In the genomic region with DNA sequence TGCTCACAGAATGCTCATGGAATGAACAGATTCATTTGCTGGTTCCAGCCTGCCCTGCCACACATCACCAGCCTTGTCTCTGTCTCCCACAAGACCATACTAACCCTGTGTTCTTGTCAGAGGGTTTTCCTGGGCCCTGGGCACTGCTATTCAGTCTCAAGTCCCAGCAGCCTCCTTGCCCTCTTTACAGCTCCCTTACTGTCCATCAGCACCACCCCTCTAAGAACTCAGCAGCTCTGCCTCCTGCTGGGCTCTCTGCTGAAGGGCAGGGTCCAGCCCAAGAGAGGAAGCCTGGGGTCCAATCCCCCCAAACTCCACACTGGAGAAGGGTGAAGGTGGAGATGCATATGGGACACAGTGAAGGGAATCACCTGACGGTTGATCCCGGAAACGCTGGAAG, we compare ENCODE assay signal across 12 mouse cellular contexts. TPM values are rescaled to one million over a fixed set of nuclear protein-coding genes. Genes with fewer than 3 reads are reported as not detected.
A peak's percentile ranks its signal among the peaks of the same experiment; 100 is the strongest.
DNase-seq lines count a peak whose midpoint lies in the region; ATAC-seq and TF ChIP-seq lines count a peak whose summit lies in the region.
"Had no signal": no experiment of that assay in that cellular context is flagged by ENCODE, and none has a peak within 500 bp of the region (broad histone marks: within the 10 kb centered on the region; RNA-seq: fewer than 3 reads in every experiment).

No protein-coding gene starts in this region.

- no peak overlapping the region for H3K9ac ChIP-seq in liver, adult 2 months (ENCODE audit: low read depth, low read length)
- no peak overlapping the region for H3K9ac ChIP-seq in embryonic facial prominence, embryonic 11.5 days (replicated peaks; ENCODE audit: low read length)
- H3K9ac ChIP-seq in hindbrain, embryonic 11.5 days (ENCODE audit: low read depth, low read length) = peak overlapping the region; percentile 45
- no peak overlapping the region for H3K9ac ChIP-seq in midbrain, embryonic 15.5 days
- H3K9ac ChIP-seq: embryonic facial prominence, embryonic 15.5 days had no signal

- peaks cover 4% of the 10 kb centered on the region; the same call in 1 of the 2 replicates for H3K79me2 ChIP-seq in liver, adult 2 months (ENCODE audit: control insufficient read depth, insufficient read depth, low read length)

- TF ChIP-seq POLR2A in liver, adult 2 months (IDR thresholded peaks at IDR 0.05; ENCODE audit: extremely low read depth, insufficient read depth, low read length) = no peak

- peak; percentile 24; the same call in 1 of the 2 replicates for TF ChIP-seq CTCF in liver, adult 2 months (IDR thresholded peaks at IDR 0.05; ENCODE audit: low read depth, low read length)

- no peak for ATAC-seq in embryonic facial prominence, embryonic 11.5 days (replicated peaks; ENCODE audit: insufficient number of reproducible peaks, low FRiP score, low TSS enrichment, low read depth)
- peak; percentile 39 for ATAC-seq in hindbrain, embryonic 11.5 days (ENCODE audit: low FRiP score)
- ATAC-seq in midbrain, embryonic 15.5 days (replicated peaks) = 0 out of 2 replicates have a peak, but pooled peaks have one; percentile 25
- ATAC-seq: Patski had no signal

- H3K27me3 ChIP-seq in liver, adult 2 months (ENCODE audit: control insufficient read depth, insufficient read depth, low read length) = no peaks in the 10 kb centered on the region
- no peaks in the 10 kb centered on the region for H3K27me3 ChIP-seq in embryonic facial prominence, embryonic 11.5 days (ENCODE audit: control insufficient read depth, insufficient read depth, low read length)
- H3K27me3 ChIP-seq in hindbrain, embryonic 11.5 days (ENCODE audit: control insufficient read depth, insufficient read depth, low read length) = no peaks in the 10 kb centered on the region
- no peaks in the 10 kb centered on the region for H3K27me3 ChIP-seq in midbrain, embryonic 15.5 days (replicated peaks)
- H3K27me3 ChIP-seq in limb, embryonic 10.5 days (ENCODE audit: low read depth, poor library complexity, severe bottlenecking) = peaks cover 9% of the 10 kb centered on the region; the same call in 1 of the 2 replicates
- H3K27me3 ChIP-seq: embryonic facial prominence, embryonic 15.5 days; Patski had no signal

- no peak for DNase-seq in liver, adult 2 months (ENCODE audit: extremely low read depth, low read depth, low spot score)
- DNase-seq in liver = no peak
- DNase-seq in embryonic facial prominence, embryonic 11.5 days (ENCODE audit: low spot score) = peak; percentile 38
- DNase-seq in hindbrain, embryonic 11.5 days (ENCODE audit: low spot score) = peak; percentile 39
- DNase-seq in limb, embryonic 10.5 days (ENCODE audit: low spot score) = no peak
- DNase-seq in urinary bladder, adult 2 months (ENCODE audit: low spot score) = no peak
- DNase-seq: thymus, adult 2 months had no signal

- WGBS in liver, adult 2 months = 88% methylated on average over 3 of the region's 3 CpGs
- WGBS in embryonic facial prominence, embryonic 11.5 days = 68% methylated on average over 3 of the region's 3 CpGs
- 69% methylated on average over 3 of the region's 3 CpGs for WGBS in hindbrain, embryonic 11.5 days
- 51% methylated on average over 3 of the region's 3 CpGs for WGBS in midbrain, embryonic 15.5 days
- 64% methylated on average over 3 of the region's 3 CpGs for WGBS in limb, embryonic 10.5 days

- no peak overlapping the region for H3K4me3 ChIP-seq in liver, adult 2 months (ENCODE audit: insufficient read depth, low read depth, low read length)
- no peak overlapping the region for H3K4me3 ChIP-seq in embryonic facial prominence, embryonic 11.5 days (ENCODE audit: low read depth, low read length)
- H3K4me3 ChIP-seq in hindbrain, embryonic 11.5 days (ENCODE audit: low read depth, low read length) = no peak overlapping the region
- no peak overlapping the region for H3K4me3 ChIP-seq in midbrain, embryonic 15.5 days
- H3K4me3 ChIP-seq in limb, embryonic 10.5 days = no peak overlapping the region
- H3K4me3 ChIP-seq: embryonic facial prominence, embryonic 15.5 days had no signal

- H3K4me2 ChIP-seq in embryonic facial prominence, embryonic 11.5 days (ENCODE audit: low read depth, low read length) = no peak overlapping the region
- H3K4me2 ChIP-seq in hindbrain, embryonic 11.5 days (replicated peaks; ENCODE audit: low read depth, low read length) = no peak overlapping the region
- H3K4me2 ChIP-seq in midbrain, embryonic 15.5 days = no peak overlapping the region
- H3K4me2 ChIP-seq: embryonic facial prominence, embryonic 15.5 days had no signal

- no peaks in the 10 kb centered on the region for H3K9me3 ChIP-seq in embryonic facial prominence, embryonic 11.5 days (replicated peaks; ENCODE audit: control insufficient read depth, low read length)
- H3K9me3 ChIP-seq in hindbrain, embryonic 11.5 days (ENCODE audit: control insufficient read depth, low read length) = no peaks in the 10 kb centered on the region
- H3K9me3 ChIP-seq in midbrain, embryonic 15.5 days = no peaks in the 10 kb centered on the region
- no peaks in the 10 kb centered on the region for H3K9me3 ChIP-seq in limb, embryonic 10.5 days (replicated peaks)
- H3K9me3 ChIP-seq: embryonic facial prominence, embryonic 15.5 days had no signal

- H3K36me3 ChIP-seq in liver, adult 2 months (ENCODE audit: control insufficient read depth, insufficient read depth, low read length) = peaks cover 50% of the 10 kb centered on the region
- H3K36me3 ChIP-seq in embryonic facial prominence, embryonic 11.5 days (replicated peaks; ENCODE audit: control insufficient read depth, insufficient read depth, low read depth, low read length) = no peaks in the 10 kb centered on the region
- H3K36me3 ChIP-seq in hindbrain, embryonic 11.5 days (ENCODE audit: control insufficient read depth, insufficient read depth, low read length) = no peaks in the 10 kb centered on the region
- H3K36me3 ChIP-seq in midbrain, embryonic 15.5 days (replicated peaks) = peaks cover 10% of the 10 kb centered on the region; the same call in 1 of the 2 replicates
- no peaks in the 10 kb centered on the region for H3K36me3 ChIP-seq in limb, embryonic 10.5 days
- H3K36me3 ChIP-seq: embryonic facial prominence, embryonic 15.5 days had no signal

- peaks cover 15% of the 10 kb centered on the region for H3K4me1 ChIP-seq in liver, adult 2 months (ENCODE audit: control insufficient read depth, insufficient read depth, low read length)
- H3K4me1 ChIP-seq in embryonic facial prominence, embryonic 11.5 days (ENCODE audit: control insufficient read depth, insufficient read depth, low read length) = 0 out of 2 replicates have a peak, but pooled peaks cover 3% of the 10 kb centered on the region
- H3K4me1 ChIP-seq in hindbrain, embryonic 11.5 days (replicated peaks; ENCODE audit: control insufficient read depth, insufficient read depth, low read length) = peaks cover 7% of the 10 kb centered on the region
- H3K4me1 ChIP-seq in midbrain, embryonic 15.5 days = peaks cover 24% of the 10 kb centered on the region
- peaks cover 22% of the 10 kb centered on the region for H3K4me1 ChIP-seq in limb, embryonic 10.5 days

- no peak overlapping the region for H3K27ac ChIP-seq in liver, adult 2 months (replicated peaks; ENCODE audit: insufficient read depth, low read depth, low read length)
- H3K27ac ChIP-seq in embryonic facial prominence, embryonic 11.5 days (replicated peaks; ENCODE audit: low read depth, low read length) = no peak overlapping the region
- peak overlapping the region; percentile 42 for H3K27ac ChIP-seq in hindbrain, embryonic 11.5 days (ENCODE audit: low read depth, low read length)
- H3K27ac ChIP-seq in midbrain, embryonic 15.5 days = peak overlapping the region; percentile 61
- H3K27ac ChIP-seq in limb, embryonic 10.5 days = no peak overlapping the region
- H3K27ac ChIP-seq: embryonic facial prominence, embryonic 15.5 days; macrophage had no signal

RNA-seq across cellular contexts. Expression of gene Golt1a, which starts 41.1 kb away (rescaled TPM):
- 11.4 and 13.0 TPM in 2 replicates for total RNA-seq in liver, adult 2 months (2014; rRNA removed)
- 16.1 and 21.2 TPM in 2 replicates for polyA plus RNA-seq in liver, adult 2 months (2012; rRNA removed)
- not detected in 2 replicates for polyA plus RNA-seq in embryonic facial prominence, embryonic 11.5 days (2014; fragmentation: Nextera tagmentation; extraction: Ambion mirVana)
- polyA plus RNA-seq in hindbrain, embryonic 11.5 days (2014; fragmentation: Nextera tagmentation; extraction: Ambion mirVana) = not detected in 2 replicates
- polyA plus RNA-seq in midbrain, embryonic 15.5 days (2015; fragmentation: Nextera tagmentation; extraction: Ambion mirVana) = 0.17 TPM in 1 of 2 replicates, not detected in the other
- not detected in 2 replicates for polyA plus RNA-seq in limb, embryonic 10.5 days (2016; fragmentation: Nextera tagmentation; extraction: Ambion mirVana)
- polyA plus RNA-seq in urinary bladder, adult 2 months (2012; rRNA removed) = 1.7 and 1.9 TPM in 2 replicates
- polyA plus RNA-seq: heart, embryonic 16.5 days; macrophage had no signal

RNA-seq across cellular contexts. Expression of gene Kiss1, which starts 53.2 kb away (rescaled TPM):
- total RNA-seq in liver, adult 2 months (2014; rRNA removed) = not detected in 2 replicates
- polyA plus RNA-seq in liver, adult 2 months (2012; rRNA removed) = not detected in 2 replicates
- polyA plus RNA-seq in embryonic facial prominence, embryonic 11.5 days (2014; fragmentation: Nextera tagmentation; extraction: Ambion mirVana) = not detected in 2 replicates
- polyA plus RNA-seq in hindbrain, embryonic 11.5 days (2014; fragmentation: Nextera tagmentation; extraction: Ambion mirVana) = not detected in 2 replicates
- not detected in 2 replicates for polyA plus RNA-seq in midbrain, embryonic 15.5 days (2015; fragmentation: Nextera tagmentation; extraction: Ambion mirVana)
- polyA plus RNA-seq in limb, embryonic 10.5 days (2016; fragmentation: Nextera tagmentation; extraction: Ambion mirVana) = not detected in 2 replicates
- not detected in 2 replicates for polyA plus RNA-seq in urinary bladder, adult 2 months (2012; rRNA removed)
- polyA plus RNA-seq: heart, embryonic 16.5 days; macrophage; Patski; thymus, adult 2 months had no signal

Comparison
In these comparisons a context has a peak if more than half of its experiments do, and no peak if none do; other contexts are left out.
1. DNase-seq: peak in embryonic facial prominence, embryonic 11.5 days (single experiment) and hindbrain, embryonic 11.5 days (single experiment); none in liver, adult 2 months (single experiment), liver (single experiment), limb, embryonic 10.5 days (single experiment) and urinary bladder, adult 2 months (single experiment).
2. H3K27ac ChIP-seq: peak in hindbrain, embryonic 11.5 days (single experiment) and midbrain, embryonic 15.5 days (single experiment); none in liver, adult 2 months (single experiment), embryonic facial prominence, embryonic 11.5 days (single experiment) and limb, embryonic 10.5 days (single experiment).